Mouse (Mus musculus) CD4-positive, CD25-positive, alpha-beta regulatory T cell, adult 4 months (primary cell): ENCODE results near the gene Zfand3. TPM values are rescaled to one million over a fixed set of nuclear protein-coding genes. Genes with fewer than 3 reads are reported as not detected.

Source experiments
- ATAC-seq: one replicate; pipeline ENCODE4 v1.8.0; 2017
- polyA plus RNA-seq, 2 experiments: library from polyadenylated mRNA; unstranded; fragments of 100-300 nt; shearing (Covaris generic); gene quantifications; one replicate each; pipeline ENCODE4 v1.2.1; 2017

Gene Zfand3
- polyA plus RNA-seq, 2 experiments from 2014 or later, result 14.6 to 24.5 TPM

GRCm38 (mm10) chr17:30110678-30111077, 106.1 kb downstream of the Zfand3 start:
- no peak for ATAC-seq

GRCm38 (mm10) chr17:30111556-30111955, 107.0 kb downstream of the Zfand3 start:
- ATAC-seq, result no peak

GRCm38 (mm10) chr17:30112080-30112479, 107.5 kb downstream of the Zfand3 start:
- ATAC-seq, result no peak

- no peak for ATAC-seq
These were observed 108.2 kb downstream of the Zfand3 start for GRCm38 (mm10) chr17:30112555-30113305.

GRCm38 (mm10) chr17:30114761-30115160, 110.2 kb downstream of the Zfand3 start:
- ATAC-seq, result no peak

DNA sequence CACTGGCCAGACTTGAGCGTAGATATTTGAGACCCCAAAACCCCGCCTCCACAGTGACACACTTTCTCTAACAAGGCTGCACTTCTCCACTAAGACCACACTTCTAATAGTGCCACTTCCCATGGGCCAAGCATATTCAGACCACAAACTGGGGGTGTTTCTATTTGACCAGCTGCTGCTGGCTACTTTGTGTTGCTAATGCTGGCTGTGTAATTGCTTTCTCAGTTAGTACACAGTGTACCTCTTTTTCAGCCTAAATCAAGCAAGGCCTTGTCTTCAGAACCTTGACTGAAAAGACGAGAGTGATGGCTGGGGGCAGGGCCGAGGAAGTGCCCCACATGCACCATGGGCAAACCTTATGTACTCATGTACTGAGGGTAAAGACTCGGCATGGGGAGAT, 111.7 kb downstream of the Zfand3 start:
- no peak for ATAC-seq

DNA sequence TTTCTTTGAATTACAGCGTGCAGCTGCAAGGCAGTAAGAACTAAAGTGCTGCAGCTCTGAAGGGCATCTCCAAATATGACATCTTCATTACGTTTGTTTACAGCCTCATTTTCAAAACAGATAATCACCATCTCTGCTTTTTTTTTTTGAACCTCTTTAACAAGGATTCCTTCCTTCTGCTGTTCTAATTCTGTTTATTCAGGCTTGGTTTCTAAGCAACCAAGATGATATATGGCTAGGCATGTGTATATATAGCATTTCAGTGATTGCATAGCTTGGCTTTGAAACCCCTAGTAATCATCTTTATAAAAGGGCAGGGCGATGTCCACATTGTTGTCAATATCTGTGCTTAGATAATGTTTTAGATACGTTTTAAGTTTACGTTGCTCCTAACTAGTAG, 113.5 kb downstream of the Zfand3 start:
- ATAC-seq, result no peak

GRCm38 (mm10) chr17:30122278-30122677, 117.7 kb downstream of the Zfand3 start:
- no peak for ATAC-seq

- ATAC-seq, result peak; percentile 80
These were observed 123.9 kb downstream of the Zfand3 start for GRCm38 (mm10) chr17:30128456-30128855.

DNA sequence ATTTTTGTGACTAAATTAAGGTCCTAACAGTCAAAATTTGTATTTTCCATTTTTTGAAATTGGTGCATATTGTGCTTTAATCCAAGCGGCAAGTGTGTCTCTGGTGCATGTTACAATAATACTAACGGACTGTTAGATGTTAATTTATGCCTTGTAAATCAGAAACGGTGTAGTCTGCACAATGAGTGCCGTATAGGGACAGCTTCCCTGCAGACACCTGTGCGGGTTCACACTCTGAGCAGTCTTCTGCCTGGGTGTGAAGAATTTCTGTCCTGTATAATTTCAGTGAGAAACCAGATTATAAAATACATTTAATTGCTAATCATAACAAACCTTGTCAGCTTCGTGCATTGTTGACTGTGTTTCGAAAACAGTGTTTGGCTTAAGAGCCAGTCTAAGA, 124.7 kb downstream of the Zfand3 start:
- no peak for ATAC-seq

GRCm38 (mm10) chr17:30130326-30130725, 125.8 kb downstream of the Zfand3 start:
- ATAC-seq, result no peak

DNA sequence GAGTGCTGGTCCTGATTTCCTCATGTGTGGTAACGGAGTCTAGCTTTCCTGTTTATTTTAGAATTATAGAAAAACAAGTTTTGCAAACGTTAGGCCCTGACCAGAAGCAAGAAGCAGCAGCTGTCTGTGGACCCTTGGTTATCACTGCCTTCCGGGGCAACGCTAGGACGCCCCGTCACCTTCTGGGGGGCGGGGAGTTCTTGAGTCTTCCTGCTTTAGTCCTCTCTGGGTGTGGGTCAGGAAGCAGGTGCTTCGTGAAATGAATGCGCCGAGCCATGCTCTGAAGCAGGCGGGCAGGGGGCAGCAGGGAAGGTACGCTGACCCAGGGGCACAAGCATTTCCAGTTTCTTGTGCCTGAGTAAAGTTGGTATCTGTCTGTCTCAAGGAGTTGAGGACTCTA, 129.1 kb downstream of the Zfand3 start:
- ATAC-seq, result no peak

DNA sequence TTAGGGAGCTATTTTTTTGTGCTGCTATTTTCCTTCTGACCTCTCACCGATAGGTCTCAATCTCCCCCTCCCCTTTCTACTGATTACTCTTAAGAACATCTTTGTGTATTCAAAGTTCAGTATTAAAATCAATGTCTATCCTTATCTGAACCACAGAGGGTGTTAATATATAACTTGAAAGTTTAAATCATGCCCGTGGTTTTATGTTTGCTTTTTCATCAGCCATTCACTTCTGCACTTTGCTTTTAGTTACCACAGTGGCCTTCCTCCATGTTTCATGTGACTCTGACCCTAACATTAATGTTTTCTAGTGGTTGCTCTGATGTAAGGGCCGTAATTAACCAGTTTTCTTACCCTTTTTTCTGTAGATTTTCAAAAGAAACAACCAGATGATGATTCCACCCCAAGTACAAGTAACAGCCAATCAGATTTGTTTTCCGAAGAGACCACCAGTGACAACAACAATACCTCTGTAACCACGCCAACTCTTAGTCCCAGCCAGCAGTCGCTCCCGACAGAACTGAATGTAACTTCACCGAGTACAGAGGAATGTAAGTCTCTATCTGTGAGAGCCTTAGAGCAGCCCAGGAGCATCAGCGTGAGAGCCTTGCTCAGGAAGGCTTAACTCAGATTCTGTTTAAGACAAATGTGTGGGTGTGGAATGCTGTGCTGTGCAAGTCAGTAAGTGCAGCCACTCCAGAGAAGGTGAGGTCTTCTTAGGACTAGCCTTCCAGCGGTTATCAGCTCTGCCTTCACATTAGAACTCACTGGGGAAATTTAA, 130.6 kb downstream of the Zfand3 start:
- no peak for ATAC-seq

- no peak for ATAC-seq
These were observed 131.4 kb downstream of the Zfand3 start for GRCm38 (mm10) chr17:30135890-30136289.

DNA sequence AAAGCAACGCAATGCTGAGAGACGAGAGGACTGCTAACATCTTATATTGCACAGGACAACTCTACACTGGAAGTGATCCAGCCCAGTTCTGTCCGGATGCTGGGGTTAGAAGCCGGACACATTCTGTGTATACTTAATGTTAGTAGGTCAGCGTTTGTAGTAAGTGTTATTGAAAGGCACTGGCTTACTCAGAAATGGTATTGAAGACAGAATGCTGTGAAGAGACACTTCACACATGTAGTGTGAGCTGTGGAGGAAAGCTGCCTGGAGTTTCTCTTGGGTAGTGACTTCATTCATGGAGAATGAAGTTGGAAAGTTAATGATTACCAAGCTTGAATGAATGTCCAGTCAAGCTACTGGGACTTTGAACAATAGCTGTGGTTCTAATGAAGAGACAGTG, 132.2 kb downstream of the Zfand3 start:
- no peak for ATAC-seq

- no peak for ATAC-seq
These were observed 132.6 kb downstream of the Zfand3 start for GRCm38 (mm10) chr17:30137115-30137514.

DNA sequence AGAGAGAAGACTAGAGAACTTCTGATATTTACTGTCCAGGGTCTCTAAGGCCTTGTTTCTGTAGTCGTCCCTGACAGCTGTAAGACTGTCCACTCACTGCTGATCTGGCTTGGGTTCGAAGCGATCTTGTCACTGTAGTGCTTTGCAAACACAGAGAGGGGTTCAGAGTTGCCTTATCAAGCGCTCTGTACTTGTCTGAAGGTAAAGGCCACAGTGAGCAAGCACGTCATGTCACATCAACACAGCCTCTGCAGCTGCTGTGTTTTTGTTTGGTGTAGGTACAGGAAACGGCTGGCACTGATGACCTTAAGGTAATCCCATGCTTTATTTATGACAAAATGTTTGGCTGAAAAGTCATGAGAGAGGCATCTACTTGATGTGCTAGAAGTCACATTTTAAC, 139.6 kb downstream of the Zfand3 start:
- ATAC-seq, result no peak

GRCm38 (mm10) chr17:30145596-30146149, 141.1 kb downstream of the Zfand3 start:
- ATAC-seq, result no peak

DNA sequence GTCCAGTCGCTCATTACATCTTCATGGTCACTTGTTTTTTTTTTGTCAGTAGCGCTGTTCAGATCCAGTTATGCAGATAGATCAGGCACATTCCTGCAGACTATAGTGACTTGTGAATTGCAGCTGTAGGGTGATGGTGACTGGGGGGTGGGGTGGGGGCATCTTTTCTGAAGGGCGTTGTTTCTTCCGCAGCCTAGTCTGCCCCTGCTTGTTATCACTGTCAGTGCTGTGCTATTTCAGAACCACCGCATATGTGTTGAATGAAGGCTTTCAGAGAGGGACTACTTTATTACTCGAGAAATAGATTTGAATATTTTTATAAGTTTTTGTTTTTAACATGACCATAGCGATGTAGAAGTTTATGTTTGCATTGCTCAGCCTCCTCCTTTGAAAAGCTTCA, 142.0 kb downstream of the Zfand3 start:
- ATAC-seq, result no peak

GRCm38 (mm10) chr17:30147897-30148296, 143.4 kb downstream of the Zfand3 start:
- no peak for ATAC-seq

- ATAC-seq, result no peak
These were observed 143.8 kb downstream of the Zfand3 start for GRCm38 (mm10) chr17:30148320-30148719.

GRCm38 (mm10) chr17:30149911-30150310, 145.4 kb downstream of the Zfand3 start:
- no peak for ATAC-seq

DNA sequence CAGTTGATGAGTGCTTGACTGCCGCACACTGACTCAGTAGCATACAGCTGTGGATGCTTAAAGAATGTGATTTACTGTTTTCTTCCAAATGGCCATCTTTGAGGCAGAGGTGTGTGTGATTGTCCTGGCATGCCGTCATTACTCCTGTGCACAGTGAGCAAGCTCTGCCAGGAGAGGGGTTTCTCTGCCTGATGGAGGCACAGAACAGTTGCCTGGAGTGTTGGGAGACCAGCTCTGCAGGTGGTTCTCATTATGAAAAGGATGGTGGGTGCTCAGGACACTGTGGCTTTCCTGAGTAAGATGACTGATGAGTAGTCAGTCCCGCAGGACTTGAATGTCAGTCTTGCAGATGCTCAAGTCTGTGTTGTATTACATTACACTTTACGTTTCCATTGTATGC, 149.6 kb downstream of the Zfand3 start:
- no peak for ATAC-seq

DNA sequence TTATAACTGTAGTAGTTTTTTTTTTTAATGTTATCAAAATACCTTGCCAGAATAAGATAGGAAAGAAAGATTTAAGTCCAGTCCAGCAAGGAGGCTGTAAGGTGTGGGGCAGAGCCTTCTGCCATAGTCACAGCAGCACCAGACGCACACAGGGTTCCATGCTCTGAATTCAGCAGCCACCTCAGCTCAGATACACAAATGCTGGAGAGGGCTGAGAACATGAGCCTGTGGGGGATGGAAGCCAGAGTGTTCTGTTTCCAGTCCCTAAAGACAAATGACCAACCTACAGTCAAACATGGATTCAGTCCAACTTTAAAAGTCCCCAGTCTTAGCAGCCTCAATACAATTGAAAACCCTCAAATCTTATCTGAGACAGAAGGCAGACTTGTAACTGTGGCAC, 150.3 kb downstream of the Zfand3 start:
- no peak for ATAC-seq
